Mouse (Mus musculus): ENCODE measurements at regions not wholly inside any gene's neighbourhood (a gene's known extent, or its start where the extent isn't known, plus 50 kb on each side); places are given as distances from the start of the nearest gene placed in this dataset.

- no peak for DNase-seq (ENCODE audit: low spot score in 2 of 2)
Observed at GRCm38 (mm10) chr3:115655020-115655419, 59.9 kb downstream of the S1pr1 start.

GRCm38 (mm10) chr3:115652236-115652635 is 62.6 kb downstream of the S1pr1 start:
- DNase-seq (ENCODE audit: low spot score in 2 of 2): no peak

GRCm38 (mm10) chr3:115649338-115650117 is 65.3 kb downstream of the S1pr1 start:
- DNase-seq (ENCODE audit: low spot score in 2 of 2): no peak

- no peak for DNase-seq (ENCODE audit: low spot score in 2 of 2)
Observed at GRCm38 (mm10) chr3:115646993-115647392, 67.9 kb downstream of the S1pr1 start.

- DNase-seq (ENCODE audit: low spot score in 2 of 2): peak in 1 of 2 experiments; percentile 29
Observed at GRCm38 (mm10) chr3:115644307-115644706, 70.6 kb downstream of the S1pr1 start.

- peak; percentile 78 to 91 for DNase-seq (ENCODE audit: low spot score in 2 of 2)
Observed at GRCm38 (mm10) chr3:115642846-115643260, 72.0 kb downstream of the S1pr1 start.

GRCm38 (mm10) chr3:115642001-115642845 is 72.6 kb downstream of the S1pr1 start:
- DNase-seq (ENCODE audit: low spot score in 2 of 2): peak; percentile 35 to 67

- peak; percentile 46 to 65 for DNase-seq (ENCODE audit: low spot score in 2 of 2)
Observed at GRCm38 (mm10) chr3:115641411-115641810, 73.5 kb downstream of the S1pr1 start.

- DNase-seq (ENCODE audit: low spot score in 2 of 2): no peak
Observed at GRCm38 (mm10) chr3:115635487-115635886, 79.4 kb downstream of the S1pr1 start.

GRCm38 (mm10) chr3:115635081-115635480 is 79.8 kb downstream of the S1pr1 start:
- DNase-seq (ENCODE audit: low spot score in 2 of 2): no peak

GRCm38 (mm10) chr3:115632417-115632743 is 82.5 kb downstream of the S1pr1 start:
- no peak for DNase-seq (ENCODE audit: low spot score in 2 of 2)

- no peak for DNase-seq (ENCODE audit: low spot score in 2 of 2)
Observed at GRCm38 (mm10) chr3:115631573-115632416, 83.1 kb downstream of the S1pr1 start.

GRCm38 (mm10) chr3:115622920-115623319 is 92.0 kb downstream of the S1pr1 start:
- DNase-seq (ENCODE audit: low spot score in 2 of 2): no peak

- DNase-seq (ENCODE audit: low spot score in 2 of 2): no peak
Observed at GRCm38 (mm10) chr3:115622300-115622699, 92.6 kb downstream of the S1pr1 start.

GRCm38 (mm10) chr3:115619970-115620369 is 94.9 kb downstream of the S1pr1 start:
- no peak for DNase-seq (ENCODE audit: low spot score in 2 of 2)

GRCm38 (mm10) chr3:115615994-115616598 is 98.8 kb downstream of the S1pr1 start:
- DNase-seq (ENCODE audit: low spot score in 2 of 2): peak; percentile 22 to 66

GRCm38 (mm10) chr3:115612859-115613258 is 102.0 kb downstream of the S1pr1 start:
- DNase-seq (ENCODE audit: low spot score in 2 of 2): no peak

- no peak for DNase-seq (ENCODE audit: low spot score in 2 of 2)
Observed at GRCm38 (mm10) chr3:115608087-115608486, 106.8 kb downstream of the S1pr1 start.

- no peak for DNase-seq (ENCODE audit: low spot score in 2 of 2)
Observed at GRCm38 (mm10) chr3:115604734-115605279, 110.1 kb downstream of the S1pr1 start.

GRCm38 (mm10) chr3:115604267-115604666 is 110.6 kb downstream of the S1pr1 start:
- DNase-seq (ENCODE audit: low spot score in 2 of 2): no peak

GRCm38 (mm10) chr3:115603803-115604202 is 111.1 kb downstream of the S1pr1 start:
- no peak for DNase-seq (ENCODE audit: low spot score in 2 of 2)

All from spleen, postnatal 4 days (tissue).